Mouse (Mus musculus) limb, embryonic 15.5 days (tissue): ENCODE results near the gene Des. TPM values are rescaled to one million over a fixed set of nuclear protein-coding genes. Genes with fewer than 3 reads are reported as not detected.

Experiments
- ATAC-seq: fragments of 200-750 bp; cut with Nextera tagmentation; 2 replicates; pipeline ENCODE4 v1.8.0; 2017; ENCODE audit warnings: low read depth, moderate TSS enrichment; ENCODE audit not compliant: insufficient number of reproducible peaks, low FRiP score, low TSS enrichment
- H3K27ac ChIP-seq: fragments of 300-500 bp; sonication (generic); 2 replicates; pipeline ENCODE4 v1.5.1; 2015; ENCODE audit warnings: moderate library complexity, mild to moderate bottlenecking, inconsistent platforms
- H3K27me3 ChIP-seq: fragments of 300-500 bp; sonication (generic); 2 replicates; pipeline ENCODE4 v1.6.1; 2015; ENCODE audit warnings: inconsistent platforms
- H3K36me3 ChIP-seq: fragments of 300-500 bp; sonication (generic); 2 replicates; pipeline ENCODE4 v1.6.1; 2015; ENCODE audit warnings: inconsistent platforms
- H3K4me1 ChIP-seq: fragments of 300-500 bp; sonication (generic); 2 replicates; pipeline ENCODE4 v1.6.1; 2015; ENCODE audit warnings: inconsistent platforms
- H3K4me2 ChIP-seq: fragments of 300-500 bp; sonication (generic); 2 replicates; pipeline ENCODE4 v1.6.1; 2015; ENCODE audit warnings: mild to moderate bottlenecking, inconsistent platforms
- H3K4me3 ChIP-seq: fragments of 300-500 bp; sonication (generic); 2 replicates; pipeline ENCODE4 v1.5.1; 2015; ENCODE audit warnings: mild to moderate bottlenecking, inconsistent platforms
- H3K9ac ChIP-seq: fragments of 300-500 bp; sonication (generic); 2 replicates; pipeline ENCODE4 v1.6.1; 2015; ENCODE audit warnings: inconsistent platforms
- H3K9me3 ChIP-seq: fragments of 300-500 bp; sonication (generic); 2 replicates; pipeline ENCODE4 v1.6.1; 2016; ENCODE audit warnings: inconsistent platforms
- WGBS: fragments of 180-500 bp; shearing (Covaris S2); methylation state at CpG from one replicate; pipeline ENCODE4 v1.1.7; 2015; 5-methylcytosine and 5-hydroxymethylcytosine counted together
- polyA plus RNA-seq: library from polyadenylated mRNA; unstranded; fragments of >200 nt; fragmentation: Nextera tagmentation; extraction: Ambion mirVana; gene quantifications from 2 replicates; pipeline ENCODE4 v1.2.1, GENCODE M21; 2015

Des gene
- polyA plus RNA-seq, 1 experiment from 2014 or later: 74.4 TPM

GRCm38 (mm10) chr1:75336461-75336860 lies 23.7 kb upstream of the Des start:
- Histone ChIP-seq H3K4me3 (no peak overlapping the region), H3K9ac (no peak overlapping the region), H3K36me3 (no peaks in the 10 kb centered on the region), H3K27me3 (no peaks in the 10 kb centered on the region), H3K4me2 (no peak overlapping the region), H3K4me1 (peaks cover 28% of the 10 kb centered on the region), H3K27ac (no peak overlapping the region), H3K9me3 (no peaks in the 10 kb centered on the region)
- 51% methylated on average over 3 of the region's 3 CpGs for WGBS
- ATAC-seq: no peak

DNA sequence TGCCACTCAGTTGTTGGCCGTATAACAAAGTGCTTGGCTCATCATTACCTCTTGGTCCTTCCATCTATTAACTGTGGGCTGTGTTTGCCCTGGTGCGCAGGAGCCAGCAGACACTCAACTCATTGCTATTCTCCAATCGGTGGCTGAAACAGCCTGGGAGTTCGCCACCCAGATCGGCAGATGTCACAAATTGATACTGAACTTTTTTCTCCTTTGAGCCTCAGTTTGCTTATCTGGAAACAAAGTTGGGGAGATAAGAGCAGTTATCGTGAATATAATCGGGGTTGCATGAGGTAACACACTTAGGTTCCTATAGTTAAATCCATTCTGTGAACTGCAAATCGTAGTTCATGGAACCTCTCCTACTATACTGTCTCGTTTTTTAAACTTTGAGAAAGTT lies 23.0 kb upstream of the Des start:
- Histone ChIP-seq H3K4me3 (no peak overlapping the region), H3K27ac (no peak overlapping the region), H3K9me3 (no peaks in the 10 kb centered on the region), H3K36me3 (no peaks in the 10 kb centered on the region), H3K27me3 (no peaks in the 10 kb centered on the region; the same call in 1 of the 2 replicates), H3K9ac (no peak overlapping the region), H3K4me1 (peaks cover 28% of the 10 kb centered on the region), H3K4me2 (no peak overlapping the region)
- 56% methylated on average over 9 of the region's 9 CpGs for WGBS
- no peak for ATAC-seq

DNA sequence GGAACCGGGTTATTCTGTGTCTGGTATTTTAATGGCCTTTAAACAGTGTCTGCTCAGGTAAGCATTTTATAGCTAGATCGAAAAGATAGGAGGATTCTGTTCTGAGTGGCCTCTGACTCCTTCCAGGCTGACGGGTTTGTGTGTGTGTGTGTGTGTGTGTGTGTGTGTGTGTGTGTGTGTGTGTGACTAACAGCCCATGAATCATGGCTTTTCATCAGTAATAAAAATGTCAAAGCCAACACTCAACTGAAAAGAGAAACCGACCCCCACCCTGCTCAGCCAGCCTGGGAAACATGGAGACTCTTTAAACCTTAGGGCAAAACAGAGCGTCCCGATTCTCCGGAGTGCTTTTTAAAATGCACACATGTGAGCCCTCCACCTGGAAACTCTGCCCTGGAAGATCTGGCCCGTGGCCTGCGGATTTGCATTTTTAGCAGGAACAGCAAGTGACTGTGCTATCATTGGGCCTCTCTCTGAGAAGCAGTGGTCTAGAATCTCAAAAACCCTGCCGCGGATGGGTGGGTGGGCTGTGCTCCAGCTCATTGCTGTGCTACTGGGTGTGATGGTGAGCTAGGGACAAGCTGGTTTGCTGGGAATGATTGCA lies 21.9 kb upstream of the Des start:
- H3K9ac ChIP-seq: no peak overlapping the region
- H3K27ac ChIP-seq: peak overlapping the region; percentile 58
- H3K4me1 ChIP-seq: peaks cover 28% of the 10 kb centered on the region
- no peak for ATAC-seq
- H3K9me3 ChIP-seq: no peaks in the 10 kb centered on the region
- 4% methylated on average over 11 of the region's 11 CpGs for WGBS
- H3K27me3 ChIP-seq: peaks cover 5% of the 10 kb centered on the region; the same call in 1 of the 2 replicates
- H3K4me2 ChIP-seq: no peak overlapping the region
- no peak overlapping the region for H3K4me3 ChIP-seq
- H3K36me3 ChIP-seq: no peaks in the 10 kb centered on the region

GRCm38 (mm10) chr1:75339337-75339736 lies 20.8 kb upstream of the Des start:
- no peaks in the 10 kb centered on the region for H3K9me3 ChIP-seq
- WGBS: 27% methylated on average over 9 of the region's 9 CpGs
- no peak for ATAC-seq
- peaks cover 33% of the 10 kb centered on the region for H3K4me1 ChIP-seq
- peak overlapping the region; percentile 54 for H3K27ac ChIP-seq
- peaks cover 5% of the 10 kb centered on the region; the same call in 1 of the 2 replicates for H3K27me3 ChIP-seq
- H3K4me2 ChIP-seq: peak overlapping the region; percentile 12; the same call in 1 of the 2 replicates
- no peak overlapping the region for H3K9ac ChIP-seq
- no peaks in the 10 kb centered on the region for H3K36me3 ChIP-seq
- no peak overlapping the region for H3K4me3 ChIP-seq

DNA sequence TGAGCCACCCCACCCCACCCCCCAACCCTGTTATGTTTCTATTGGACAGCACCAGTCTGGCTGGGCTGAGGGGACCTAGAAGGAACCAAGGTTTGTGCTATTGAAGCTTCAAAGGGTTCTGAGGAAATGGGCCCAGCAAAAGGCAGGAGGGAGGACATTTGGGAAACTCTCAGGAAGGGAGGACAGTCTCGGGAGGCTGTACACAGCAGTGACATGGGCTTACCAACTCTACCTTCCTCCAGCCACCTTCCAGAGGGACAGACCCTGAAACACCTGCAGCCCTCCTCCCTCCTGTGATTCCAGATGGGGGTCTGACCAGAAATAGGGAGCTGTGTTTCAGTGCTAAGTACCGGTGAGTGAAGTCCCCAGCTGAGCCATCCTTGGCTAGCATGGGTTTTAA lies 19.6 kb upstream of the Des start:
- Histone ChIP-seq H3K4me1 (peaks cover 45% of the 10 kb centered on the region), H3K4me3 (no peak overlapping the region), H3K4me2 (no peak overlapping the region), H3K9me3 (no peaks in the 10 kb centered on the region), H3K27me3 (peaks cover 5% of the 10 kb centered on the region; the same call in 1 of the 2 replicates), H3K36me3 (no peaks in the 10 kb centered on the region), H3K9ac (no peak overlapping the region), H3K27ac (no peak overlapping the region)
- ATAC-seq: no peak
- 79% methylated on average over 2 of the region's 2 CpGs for WGBS

DNA sequence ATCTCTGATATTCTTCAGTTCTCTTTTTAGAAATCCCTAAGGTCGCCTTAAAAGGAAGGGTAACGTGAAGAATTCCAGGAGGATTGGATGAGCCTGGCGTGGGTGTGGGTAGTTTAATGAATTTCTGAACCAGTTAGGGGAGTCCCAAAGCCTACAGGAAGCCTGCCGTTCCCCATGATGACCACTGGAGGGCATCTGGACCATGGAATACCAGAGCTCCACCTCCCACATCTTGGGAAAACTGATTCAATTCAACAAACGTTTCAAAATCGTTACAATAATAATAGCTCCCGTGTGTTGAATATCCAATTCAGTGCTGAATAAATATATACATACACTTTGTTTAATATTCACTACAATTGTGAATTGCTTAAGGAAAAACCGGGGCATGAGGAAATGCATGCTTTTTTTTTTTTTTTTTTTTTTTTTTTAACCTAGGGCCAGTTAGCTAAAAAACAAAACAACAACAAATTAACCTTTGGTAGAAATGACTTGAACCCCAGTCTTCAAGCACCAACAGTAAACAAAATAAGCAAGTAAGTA lies 17.2 kb upstream of the Des start:
- no peak for ATAC-seq
- no peaks in the 10 kb centered on the region for H3K36me3 ChIP-seq
- peaks cover 5% of the 10 kb centered on the region; the same call in 1 of the 2 replicates for H3K27me3 ChIP-seq
- H3K4me2 ChIP-seq: no peak overlapping the region
- no peak overlapping the region for H3K4me3 ChIP-seq
- H3K4me1 ChIP-seq: peaks cover 45% of the 10 kb centered on the region
- H3K9me3 ChIP-seq: no peaks in the 10 kb centered on the region
- no peak overlapping the region for H3K9ac ChIP-seq
- H3K27ac ChIP-seq: no peak overlapping the region
- under 1% methylated on average over 8 of the region's 8 CpGs for WGBS

DNA sequence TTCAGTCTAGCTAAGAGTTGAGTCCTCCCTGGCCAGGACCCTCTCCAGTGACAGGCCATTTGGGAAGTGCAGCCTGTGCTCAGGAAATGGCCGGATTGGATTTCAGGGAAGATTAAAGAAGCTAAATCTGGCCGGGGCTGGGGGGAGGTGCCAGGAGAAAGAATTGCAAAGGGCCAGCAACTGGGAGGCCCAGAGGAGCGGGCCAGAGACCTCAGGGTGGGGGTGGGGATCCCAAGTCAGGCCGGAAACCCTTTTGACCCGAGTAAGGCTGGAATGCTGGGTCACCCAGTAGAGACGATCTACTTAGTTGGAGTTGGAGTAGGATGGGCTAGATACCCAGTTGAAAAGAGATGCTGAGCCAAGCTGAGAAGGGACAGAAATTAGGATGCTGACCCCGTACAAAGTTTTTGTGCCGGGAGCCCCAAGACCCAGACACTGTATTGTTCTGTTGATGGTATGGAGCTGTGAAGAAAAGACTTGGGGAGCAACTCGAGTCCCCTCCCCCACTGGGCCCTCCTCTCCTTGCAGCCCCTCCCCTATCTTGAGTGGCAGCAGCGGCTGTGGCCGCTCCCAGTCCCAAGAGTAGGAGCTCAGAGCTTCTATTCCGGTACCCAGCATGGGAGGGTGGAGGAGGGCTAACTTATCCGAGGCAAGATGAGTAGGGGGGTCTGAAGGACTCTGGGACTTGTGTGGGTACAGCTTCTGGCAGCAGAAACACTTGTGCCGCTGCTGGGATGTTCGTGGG lies 15.7 kb upstream of the Des start:
- no peak overlapping the region for H3K9ac ChIP-seq
- peak; percentile 70 for ATAC-seq
- no peaks in the 10 kb centered on the region for H3K9me3 ChIP-seq
- H3K4me2 ChIP-seq: no peak overlapping the region
- H3K27me3 ChIP-seq: peaks cover 5% of the 10 kb centered on the region; the same call in 1 of the 2 replicates
- no peaks in the 10 kb centered on the region for H3K36me3 ChIP-seq
- H3K4me1 ChIP-seq: peaks cover 33% of the 10 kb centered on the region
- WGBS: 15% methylated on average over 15 of the region's 15 CpGs
- H3K4me3 ChIP-seq: no peak overlapping the region
- peak overlapping the region; percentile 43 for H3K27ac ChIP-seq

DNA sequence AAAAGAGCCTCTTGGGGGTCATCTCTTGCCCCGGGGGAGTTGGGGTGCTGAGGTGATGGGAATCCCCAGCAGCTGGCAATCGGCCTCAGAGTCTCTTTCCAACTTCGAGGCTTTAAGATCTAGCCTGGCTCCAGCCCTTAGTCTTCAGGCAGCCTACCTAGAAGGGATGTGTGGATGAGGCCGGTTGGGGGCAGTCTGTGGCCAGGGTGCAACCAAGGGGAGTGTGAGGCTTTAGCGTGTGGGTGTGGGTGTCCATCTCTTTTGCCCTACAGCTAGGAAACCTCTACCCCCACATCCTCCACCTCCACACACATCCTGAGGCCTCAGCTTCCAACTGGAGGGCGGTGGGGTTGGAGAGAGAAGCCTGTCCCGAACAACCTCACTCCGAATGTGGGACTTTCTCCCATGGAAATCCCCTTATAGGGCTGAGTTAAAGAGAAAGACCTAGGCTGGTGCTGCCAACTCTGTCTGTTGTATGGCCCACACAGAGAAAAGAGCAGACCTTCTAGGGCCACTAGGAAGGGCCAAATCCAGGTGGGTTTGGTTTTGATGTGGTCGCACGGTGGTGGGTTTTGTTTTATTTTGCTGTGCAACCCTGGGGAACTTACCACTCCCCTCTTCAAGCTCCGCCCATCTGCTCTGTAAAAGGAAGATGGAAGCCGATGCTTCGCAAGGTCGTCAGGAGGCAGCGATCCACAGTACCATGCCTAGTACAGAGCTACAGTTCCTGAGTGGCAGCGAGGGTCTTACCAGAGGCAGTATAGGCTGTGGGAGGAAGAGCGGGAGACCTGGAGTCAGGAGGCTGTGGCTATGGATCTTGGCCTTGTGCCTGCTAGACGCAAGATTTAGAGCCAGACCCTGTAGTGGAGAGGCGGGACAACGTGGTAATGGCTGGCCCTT lies 14.8 kb upstream of the Des start:
- Histone ChIP-seq H3K9me3 (no peaks in the 10 kb centered on the region), H3K27me3 (peaks cover 5% of the 10 kb centered on the region; the same call in 1 of the 2 replicates), H3K4me3 (no peak overlapping the region), H3K4me1 (peaks cover 27% of the 10 kb centered on the region), H3K4me2 (0 out of 2 replicates have a peak overlapping the region, but pooled peaks have one; percentile 12), H3K27ac (no peak overlapping the region; the same call in 1 of the 2 replicates), H3K36me3 (no peaks in the 10 kb centered on the region), H3K9ac (no peak overlapping the region)
- no peak for ATAC-seq
- WGBS: 40% methylated on average over 20 of the region's 20 CpGs

- no peaks in the 10 kb centered on the region for H3K36me3 ChIP-seq
- H3K4me3 ChIP-seq: no peak overlapping the region
- H3K4me2 ChIP-seq: no peak overlapping the region
- no peak overlapping the region for H3K9ac ChIP-seq
- WGBS: 56% methylated on average over 5 of the region's 5 CpGs
- no peak for ATAC-seq
- peaks cover 25% of the 10 kb centered on the region for H3K4me1 ChIP-seq
- no peak overlapping the region for H3K27ac ChIP-seq
- no peaks in the 10 kb centered on the region for H3K9me3 ChIP-seq
- H3K27me3 ChIP-seq: 0 out of 2 replicates have a peak, but pooled peaks cover 5% of the 10 kb centered on the region
Observed at GRCm38 (mm10) chr1:75347279-75347678, 12.8 kb upstream of the Des start.

GRCm38 (mm10) chr1:75349275-75349674 lies 10.9 kb upstream of the Des start:
- H3K36me3 ChIP-seq: no peaks in the 10 kb centered on the region
- no peak for ATAC-seq
- no peak overlapping the region for H3K4me3 ChIP-seq
- peaks cover 20% of the 10 kb centered on the region for H3K4me1 ChIP-seq
- no peaks in the 10 kb centered on the region for H3K27me3 ChIP-seq
- no peaks in the 10 kb centered on the region for H3K9me3 ChIP-seq
- no peak overlapping the region for H3K27ac ChIP-seq
- H3K4me2 ChIP-seq: no peak overlapping the region
- WGBS: 41% methylated on average over 5 of the region's 5 CpGs
- no peak overlapping the region for H3K9ac ChIP-seq

DNA sequence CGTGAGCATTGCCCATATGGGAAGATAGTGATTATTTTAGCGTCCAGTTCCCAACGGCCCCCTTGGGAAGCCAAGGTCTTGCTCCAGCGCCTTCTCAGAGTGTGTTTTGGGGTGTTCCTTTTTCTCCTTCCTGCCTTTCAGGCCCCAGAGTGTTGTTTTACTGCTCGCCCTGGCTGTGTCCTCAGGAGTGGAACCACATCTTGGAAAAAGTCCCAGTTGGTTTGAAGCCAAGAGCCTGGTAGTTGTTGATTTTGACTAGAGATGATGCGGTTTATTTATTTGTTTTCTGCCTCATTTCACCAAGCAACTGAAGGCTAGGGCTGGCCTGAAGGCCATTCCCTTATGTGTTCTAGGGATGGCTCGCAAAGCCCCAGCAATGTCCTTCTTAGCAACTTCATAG lies 2.9 kb upstream of the Des start:
- WGBS: 70% methylated on average over 7 of the region's 7 CpGs
- H3K27me3 ChIP-seq: peaks cover 37% of the 10 kb centered on the region
- H3K27ac ChIP-seq: no peak overlapping the region
- H3K36me3 ChIP-seq: no peaks in the 10 kb centered on the region
- H3K9me3 ChIP-seq: no peaks in the 10 kb centered on the region
- no peak overlapping the region for H3K4me2 ChIP-seq
- peaks cover 23% of the 10 kb centered on the region for H3K4me1 ChIP-seq
- no peak overlapping the region for H3K9ac ChIP-seq
- no peak for ATAC-seq
- no peak overlapping the region for H3K4me3 ChIP-seq
